Mouse (Mus musculus): Measurements from ENCODE around the gene Epha8. TPM values are rescaled to one million over a fixed set of nuclear protein-coding genes. Genes with fewer than 3 reads are reported as not detected.

The Epha8 gene
- polyA plus RNA-seq, 1 experiment from 2014 or later: 0.72 TPM

Other genes starting within 250 kb of the Epha8 start
- 35.8 and 36.9 TPM in 2 replicates for gene Ephb2, start 120.8 kb downstream of the Epha8 start, polyA plus RNA-seq (2014; fragmentation: Nextera tagmentation; extraction: Ambion mirVana)
- 19.7 and 21.1 TPM in 2 replicates for gene C1qb, start 70.6 kb downstream of the Epha8 start, polyA plus RNA-seq (2014; fragmentation: Nextera tagmentation; extraction: Ambion mirVana)
- gene C1qc, start 63.8 kb downstream of the Epha8 start, polyA plus RNA-seq (2014; fragmentation: Nextera tagmentation; extraction: Ambion mirVana): 10.0 and 10.7 TPM in 2 replicates
- gene C1qa, start 58.0 kb downstream of the Epha8 start, polyA plus RNA-seq (2014; fragmentation: Nextera tagmentation; extraction: Ambion mirVana): 8.2 and 11.3 TPM in 2 replicates
- gene Zbtb40, start 92.0 kb upstream of the Epha8 start, polyA plus RNA-seq (2014; fragmentation: Nextera tagmentation; extraction: Ambion mirVana): 5.9 and 6.7 TPM in 2 replicates

All from forebrain, embryonic 11.5 days (tissue).